Mouse (Mus musculus): ENCODE data around the gene Tox3. TPM values are rescaled to one million over a fixed set of nuclear protein-coding genes. Genes with fewer than 3 reads are reported as not detected.

Gene Tox3
- polyA plus RNA-seq, 1 experiment from 2014 or later = 0.08 TPM

GRCm38 (mm10) chr8:90353499-90353898 lies 5.4 kb upstream of the Tox3 start:
- H3K4me2 ChIP-seq = no peak overlapping the region
- no peaks in the 10 kb centered on the region for H3K4me1 ChIP-seq (replicated peaks)
- H3K9me3 ChIP-seq (replicated peaks) = no peaks in the 10 kb centered on the region
- no peak overlapping the region for H3K27ac ChIP-seq (replicated peaks)
- ATAC-seq (ENCODE audit: insufficient read depth) = no peak
- H3K9ac ChIP-seq = no peak overlapping the region
- no peaks in the 10 kb centered on the region for H3K36me3 ChIP-seq (replicated peaks)
- 44% methylated on average over 2 of the region's 2 CpGs for WGBS (ENCODE audit: insufficient replicate concordance)
- H3K27me3 ChIP-seq = peaks cover 19% of the 10 kb centered on the region
- H3K4me3 ChIP-seq (replicated peaks) = no peak overlapping the region

GRCm38 (mm10) chr8:90352991-90353390 lies 4.8 kb upstream of the Tox3 start:
- no peak overlapping the region for H3K27ac ChIP-seq (replicated peaks)
- no peaks in the 10 kb centered on the region for H3K9me3 ChIP-seq (replicated peaks)
- H3K4me1 ChIP-seq (replicated peaks) = no peaks in the 10 kb centered on the region
- ATAC-seq (ENCODE audit: insufficient read depth) = no peak
- no peaks in the 10 kb centered on the region for H3K36me3 ChIP-seq (replicated peaks)
- H3K4me2 ChIP-seq = no peak overlapping the region
- H3K27me3 ChIP-seq = peaks cover 24% of the 10 kb centered on the region
- no peak overlapping the region for H3K4me3 ChIP-seq (replicated peaks)
- 47% methylated on average over 2 of the region's 2 CpGs for WGBS (ENCODE audit: insufficient replicate concordance)
- H3K9ac ChIP-seq = no peak overlapping the region

GRCm38 (mm10) chr8:90349709-90350562 lies 1.8 kb upstream of the Tox3 start:
- Histone ChIP-seq H3K4me2 (no peak overlapping the region), H3K4me3 (replicated peaks) (no peak overlapping the region), H3K4me1 (replicated peaks) (0 out of 2 replicates have a peak, but pooled peaks cover 8% of the 10 kb centered on the region), H3K9me3 (replicated peaks) (no peaks in the 10 kb centered on the region), H3K27ac (replicated peaks) (no peak overlapping the region), H3K27me3 (peaks cover 48% of the 10 kb centered on the region), H3K36me3 (replicated peaks) (no peaks in the 10 kb centered on the region), H3K9ac (no peak overlapping the region)
- ATAC-seq (ENCODE audit: insufficient read depth) = no peak
- WGBS (ENCODE audit: insufficient replicate concordance) = 29% methylated on average over 13 of the region's 13 CpGs

- no peak for ATAC-seq (ENCODE audit: insufficient read depth)
- Histone ChIP-seq H3K4me3 (replicated peaks) (no peak overlapping the region), H3K9me3 (replicated peaks) (no peaks in the 10 kb centered on the region), H3K4me1 (replicated peaks) (0 out of 2 replicates have a peak, but pooled peaks cover 8% of the 10 kb centered on the region), H3K27ac (replicated peaks) (no peak overlapping the region), H3K36me3 (replicated peaks) (no peaks in the 10 kb centered on the region), H3K27me3 (peaks cover 48% of the 10 kb centered on the region), H3K9ac (no peak overlapping the region), H3K4me2 (no peak overlapping the region)
- 41% methylated on average over 11 of the region's 11 CpGs for WGBS (ENCODE audit: insufficient replicate concordance)
Measured at GRCm38 (mm10) chr8:90348926-90349683, 962 bp upstream of the Tox3 start.

- Histone ChIP-seq H3K4me3 (replicated peaks) (peak overlapping the region; percentile 51), H3K4me1 (replicated peaks) (0 out of 2 replicates have a peak, but pooled peaks cover 8% of the 10 kb centered on the region), H3K4me2 (peak overlapping the region; percentile 67), H3K27ac (replicated peaks) (no peak overlapping the region), H3K36me3 (replicated peaks) (no peaks in the 10 kb centered on the region), H3K27me3 (peaks cover 48% of the 10 kb centered on the region), H3K9me3 (replicated peaks) (no peaks in the 10 kb centered on the region), H3K9ac (no peak overlapping the region)
- ATAC-seq (ENCODE audit: insufficient read depth) = 0 out of 2 replicates have a peak, but pooled peaks have one; percentile 31
- WGBS (ENCODE audit: insufficient replicate concordance) = under 1% methylated on average over 59 of the region's 66 CpGs
Measured at GRCm38 (mm10) chr8:90347581-90348177, 464 bp downstream of the Tox3 start.

GRCm38 (mm10) chr8:90346880-90347535 lies 1.1 kb downstream of the Tox3 start:
- peak overlapping the region; percentile 51 for H3K4me3 ChIP-seq (replicated peaks)
- H3K36me3 ChIP-seq (replicated peaks) = no peaks in the 10 kb centered on the region
- 0 out of 2 replicates have a peak, but pooled peaks cover 8% of the 10 kb centered on the region for H3K4me1 ChIP-seq (replicated peaks)
- H3K9me3 ChIP-seq (replicated peaks) = no peaks in the 10 kb centered on the region
- H3K4me2 ChIP-seq = peak overlapping the region; percentile 67
- 4% methylated on average over 21 of the region's 21 CpGs for WGBS (ENCODE audit: insufficient replicate concordance)
- no peak overlapping the region for H3K9ac ChIP-seq
- ATAC-seq (ENCODE audit: insufficient read depth) = no peak
- H3K27ac ChIP-seq (replicated peaks) = no peak overlapping the region
- peaks cover 48% of the 10 kb centered on the region for H3K27me3 ChIP-seq

- Histone ChIP-seq H3K4me3 (replicated peaks) (no peak overlapping the region), H3K36me3 (replicated peaks) (no peaks in the 10 kb centered on the region), H3K9me3 (replicated peaks) (no peaks in the 10 kb centered on the region), H3K27me3 (peaks cover 48% of the 10 kb centered on the region), H3K4me2 (no peak overlapping the region; the same call in 1 of the 2 replicates), H3K9ac (no peak overlapping the region), H3K27ac (replicated peaks) (no peak overlapping the region), H3K4me1 (replicated peaks) (0 out of 2 replicates have a peak, but pooled peaks cover 8% of the 10 kb centered on the region)
- no peak for ATAC-seq (ENCODE audit: insufficient read depth)
- 33% methylated on average over 13 of the region's 13 CpGs for WGBS (ENCODE audit: insufficient replicate concordance)
Measured at GRCm38 (mm10) chr8:90346138-90346879, 1.8 kb downstream of the Tox3 start.

- no peak overlapping the region for H3K9ac ChIP-seq
- H3K4me1 ChIP-seq (replicated peaks) = no peaks in the 10 kb centered on the region
- H3K27me3 ChIP-seq = no peaks in the 10 kb centered on the region
- H3K27ac ChIP-seq (replicated peaks) = no peak overlapping the region
- H3K4me2 ChIP-seq = no peak overlapping the region
- no peak overlapping the region for H3K4me3 ChIP-seq (replicated peaks)
- ATAC-seq (ENCODE audit: insufficient read depth) = no peak
- no peaks in the 10 kb centered on the region for H3K9me3 ChIP-seq (replicated peaks)
- 54% methylated on average over 7 of the region's 7 CpGs for WGBS (ENCODE audit: insufficient replicate concordance)
- no peaks in the 10 kb centered on the region for H3K36me3 ChIP-seq (replicated peaks)
Measured at GRCm38 (mm10) chr8:90330377-90331285, 17.5 kb downstream of the Tox3 start.

GRCm38 (mm10) chr8:90323824-90324223 lies 24.3 kb downstream of the Tox3 start:
- Histone ChIP-seq H3K27me3 (no peaks in the 10 kb centered on the region), H3K36me3 (replicated peaks) (no peaks in the 10 kb centered on the region), H3K4me1 (replicated peaks) (no peaks in the 10 kb centered on the region), H3K9ac (no peak overlapping the region), H3K9me3 (replicated peaks) (no peaks in the 10 kb centered on the region), H3K27ac (replicated peaks) (no peak overlapping the region), H3K4me2 (no peak overlapping the region), H3K4me3 (replicated peaks) (no peak overlapping the region)
- 20% methylated on average over 4 of the region's 4 CpGs for WGBS (ENCODE audit: insufficient replicate concordance)
- no peak for ATAC-seq (ENCODE audit: insufficient read depth)
